Mouse (Mus musculus) spleen, adult 2 months (tissue): Measurements from ENCODE around the gene Cdh9.

Experiments used
- CTCF ChIP-seq: fragments of 200-500 bp; IDR thresholded peaks from 2 replicates; pipeline ENCODE4 v1.5.1; 2011; ENCODE audit warnings: mild to moderate bottlenecking, inconsistent platforms; ENCODE audit not compliant: insufficient read depth, insufficient read length, insufficient replicate concordance; ENCODE audit errors: extremely low read depth
- POLR2A ChIP-seq: fragments of 200-500 bp; IDR thresholded peaks from 2 replicates; pipeline ENCODE4 v1.6.1; 2011; ENCODE audit warnings: low read depth, low read length, inconsistent platforms

DNA sequence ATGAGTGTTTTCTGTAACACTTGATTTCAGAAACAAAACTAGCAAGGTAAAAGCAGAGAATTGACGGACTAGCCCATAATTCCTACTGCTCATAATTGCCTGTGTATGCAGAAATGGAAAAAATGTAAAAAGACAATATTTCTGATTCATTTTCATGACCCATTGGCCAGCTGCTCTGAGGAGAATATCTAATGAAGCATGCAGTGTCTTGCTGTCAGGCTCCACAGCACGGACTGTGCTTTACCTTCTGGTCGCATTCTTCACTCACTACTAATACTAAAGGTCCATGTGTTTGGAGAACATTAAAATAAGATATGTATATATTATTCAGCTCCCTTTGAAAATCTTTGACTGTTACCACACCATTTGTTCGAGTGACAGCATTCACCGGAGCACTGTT is 49.5 kb upstream of the Cdh9 start:
- TF ChIP-seq CTCF (no peak), POLR2A (no peak)
